Mouse (Mus musculus) lung, postnatal 0 days (tissue): ENCODE results near the gene Zscan10.

ENCODE experiments used
- CTCF ChIP-seq: IDR thresholded peaks from 2 replicates; pipeline ENCODE4 v1.5.1; 2016; ENCODE audit warnings: antibody characterized with exemption, mild to moderate bottlenecking
- EP300 ChIP-seq: IDR thresholded peaks from 2 replicates; pipeline ENCODE4 v1.6.1; 2016; ENCODE audit warnings: antibody characterized with exemption, mild to moderate bottlenecking, control low read depth

DNA sequence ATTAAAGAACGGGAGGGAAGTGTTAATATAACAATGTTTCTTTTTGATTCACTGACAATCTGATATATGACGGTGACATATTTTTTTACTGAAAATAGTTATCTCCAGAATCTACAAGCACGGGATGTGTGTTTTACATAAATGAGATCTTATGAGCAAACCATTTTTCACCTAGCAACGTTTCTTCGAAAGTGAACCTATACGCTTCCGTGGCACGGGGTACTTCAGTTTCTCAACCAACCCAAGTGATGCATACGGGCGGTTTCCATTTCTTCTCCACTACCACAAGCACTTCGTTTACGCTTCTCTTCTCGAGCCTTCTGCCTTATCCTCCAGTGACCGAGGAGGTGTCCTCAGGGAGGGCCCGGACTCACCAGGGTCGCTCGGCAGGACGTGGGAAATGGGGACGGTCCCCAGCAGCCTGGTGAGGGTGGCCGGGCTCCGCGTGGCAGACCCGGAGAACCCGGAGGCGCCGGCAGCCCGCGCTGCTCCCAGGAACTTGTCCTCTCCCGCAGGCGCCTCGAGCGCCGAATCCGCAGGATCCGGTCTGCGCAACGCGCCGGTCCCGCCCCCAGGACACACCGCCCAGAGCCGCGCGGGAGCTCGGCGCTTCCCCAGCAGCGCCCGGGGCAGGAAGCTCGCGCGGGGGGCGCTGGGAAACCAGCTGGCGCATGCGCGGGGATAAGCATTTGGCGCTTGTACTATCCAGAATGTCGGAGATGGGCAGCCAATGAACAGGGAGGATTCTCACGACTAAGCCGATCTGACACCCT is 36.9 kb upstream of the Zscan10 start, which contains the start of gene Zfp213:
- TF ChIP-seq CTCF (no peak), EP300 (no peak)
